Mouse (Mus musculus) E14TG2a.4 (cell line): ENCODE measurements around the gene Doc2g.

ENCODE experiments used
- CTCF ChIP-seq: conservative IDR thresholded peaks from 2 replicates; pipeline ENCODE4 v1.5.1; 2014; ENCODE audit warnings: low read length
- POU5F1 ChIP-seq: IDR thresholded peaks from 2 replicates; pipeline ENCODE4 v1.6.1; 2014; ENCODE audit warnings: low read length, borderline replicate concordance

- TF ChIP-seq CTCF (no peak), POU5F1 (no peak)
These were observed 1.4 kb upstream of the Doc2g start for GRCm38 (mm10) chr19:4001752-4002151.
